In genomic region chrX:36989234-36989751, GRCm38 (mm10) we compare ENCODE assay signal across 8 mouse cellular contexts. TPM values are rescaled to one million over a fixed set of nuclear protein-coding genes. Genes with fewer than 3 reads are reported as not detected.
DNase-seq lines count a peak whose midpoint lies in the region; ATAC-seq and TF ChIP-seq lines count a peak whose summit lies in the region.

No protein-coding gene starts in this region.

- no peak for TF ChIP-seq CTCF in small intestine, adult 2 months (IDR thresholded peaks at IDR 0.05; ENCODE audit: extremely low read depth, insufficient read length, insufficient replicate concordance, low read depth, low read length)

- no peak for TF ChIP-seq POLR2A in small intestine, adult 2 months (IDR thresholded peaks at IDR 0.05; ENCODE audit: low read depth, low read length)

- peak; percentile 22 to 43 for DNase-seq in cerebellum, postnatal 4 days (ENCODE audit: low spot score in 2 of 2)
- peak; percentile 65 for DNase-seq in gastrocnemius, postnatal 25 days
- DNase-seq in intestine, embryonic 14.5 days (ENCODE audit: low spot score) = peak; percentile 84
- peak; percentile 82 for DNase-seq in limb, embryonic 11.5 days (ENCODE audit: low spot score)

- ATAC-seq in erythroblast, adult 5-6 weeks (replicated peaks; ENCODE audit: low FRiP score, poor library complexity, severe bottlenecking) = no peak
- peak; percentile 96 for ATAC-seq in intestine, embryonic 14.5 days (replicated peaks; ENCODE audit: low FRiP score, low TSS enrichment, low read depth)
- ATAC-seq in limb, embryonic 11.5 days (ENCODE audit: insufficient number of reproducible peaks, low FRiP score, low TSS enrichment, low read depth) = peak; percentile 97
- ATAC-seq in midbrain, embryonic 12.5 days (ENCODE audit: low FRiP score, low read depth) = peak; percentile 88

- peak overlapping the region; percentile 61 for H3K4me2 ChIP-seq in intestine, embryonic 14.5 days (ENCODE audit: low read length)
- peak overlapping the region; percentile 52 for H3K4me2 ChIP-seq in limb, embryonic 11.5 days (ENCODE audit: low read depth, severe bottlenecking)
- peak overlapping the region; percentile 61 for H3K4me2 ChIP-seq in midbrain, embryonic 12.5 days (replicated peaks)

- peak overlapping the region; percentile 48 for H3K9ac ChIP-seq in intestine, embryonic 14.5 days (ENCODE audit: low read length)
- H3K9ac ChIP-seq in limb, embryonic 11.5 days (ENCODE audit: low read length) = peak overlapping the region; percentile 69
- peak overlapping the region; percentile 64 for H3K9ac ChIP-seq in midbrain, embryonic 12.5 days (replicated peaks)

- H3K4me1 ChIP-seq in erythroblast, embryonic 14.5 days (ENCODE audit: control insufficient read depth) = peaks cover 15% of the 10 kb centered on the region
- H3K4me1 ChIP-seq in intestine, embryonic 14.5 days (replicated peaks; ENCODE audit: control insufficient read depth, insufficient read depth, low read length) = no peaks in the 10 kb centered on the region
- peaks cover 9% of the 10 kb centered on the region; the same call in 1 of the 2 replicates for H3K4me1 ChIP-seq in limb, embryonic 11.5 days (ENCODE audit: control insufficient read depth, insufficient read depth, low read length)
- peaks cover 5% of the 10 kb centered on the region; the same call in 1 of the 2 replicates for H3K4me1 ChIP-seq in midbrain, embryonic 12.5 days
- 0 out of 2 replicates have a peak, but pooled peaks cover 3% of the 10 kb centered on the region for H3K4me1 ChIP-seq in small intestine, adult 2 months (ENCODE audit: control insufficient read depth, insufficient read depth, insufficient read length, low read length)

- 16% methylated on average over 26 of the region's 29 CpGs for WGBS in intestine, embryonic 14.5 days
- 7% methylated on average over 26 of the region's 29 CpGs for WGBS in limb, embryonic 11.5 days
- WGBS in midbrain, embryonic 12.5 days = 16% methylated on average over 27 of the region's 29 CpGs
- WGBS in small intestine, adult 2 months = 13% methylated on average over 26 of the region's 29 CpGs

- H3K27me3 ChIP-seq in erythroblast, embryonic 14.5 days (ENCODE audit: control insufficient read depth) = no peaks in the 10 kb centered on the region; the same call in 1 of the 2 replicates
- no peaks in the 10 kb centered on the region for H3K27me3 ChIP-seq in intestine, embryonic 14.5 days (replicated peaks; ENCODE audit: control insufficient read depth, insufficient read depth, low read length)
- no peaks in the 10 kb centered on the region for H3K27me3 ChIP-seq in limb, embryonic 11.5 days (ENCODE audit: control insufficient read depth, insufficient read depth, low read length)
- no peaks in the 10 kb centered on the region for H3K27me3 ChIP-seq in midbrain, embryonic 12.5 days
- H3K27me3 ChIP-seq in small intestine, adult 2 months (ENCODE audit: control insufficient read depth, insufficient read depth, low read length) = no peaks in the 10 kb centered on the region

- no peaks in the 10 kb centered on the region for H3K9me3 ChIP-seq in erythroblast, embryonic 14.5 days (ENCODE audit: control insufficient read depth, low read length)
- no peaks in the 10 kb centered on the region for H3K9me3 ChIP-seq in intestine, embryonic 14.5 days (ENCODE audit: control insufficient read depth, low read length)
- H3K9me3 ChIP-seq in limb, embryonic 11.5 days (ENCODE audit: control insufficient read depth, low read length) = no peaks in the 10 kb centered on the region
- H3K9me3 ChIP-seq in midbrain, embryonic 12.5 days = no peaks in the 10 kb centered on the region

- H3K36me3 ChIP-seq in erythroblast, embryonic 14.5 days (ENCODE audit: control insufficient read depth) = no peaks in the 10 kb centered on the region
- no peaks in the 10 kb centered on the region for H3K36me3 ChIP-seq in intestine, embryonic 14.5 days (ENCODE audit: control insufficient read depth, insufficient read depth, low read length)
- no peaks in the 10 kb centered on the region for H3K36me3 ChIP-seq in limb, embryonic 11.5 days (ENCODE audit: control insufficient read depth, insufficient read depth, low read length)
- H3K36me3 ChIP-seq in midbrain, embryonic 12.5 days = no peaks in the 10 kb centered on the region
- no peaks in the 10 kb centered on the region for H3K36me3 ChIP-seq in small intestine, adult 2 months (ENCODE audit: control insufficient read depth, insufficient read depth, low read length)

- peak overlapping the region; percentile 43; the same call in 1 of the 2 replicates for H3K27ac ChIP-seq in intestine, embryonic 14.5 days (ENCODE audit: low read depth)
- H3K27ac ChIP-seq in limb, embryonic 11.5 days (replicated peaks; ENCODE audit: low read depth, low read length) = peak overlapping the region; percentile 83
- H3K27ac ChIP-seq in midbrain, embryonic 12.5 days (replicated peaks) = peak overlapping the region; percentile 81
- H3K27ac ChIP-seq in small intestine, adult 2 months (ENCODE audit: insufficient read depth, low read depth, low read length) = no peak overlapping the region; the same call in 1 of the 2 replicates

- peak overlapping the region; percentile 66 for H3K4me3 ChIP-seq in erythroblast, embryonic 14.5 days (replicated peaks)
- peak overlapping the region; percentile 51 for H3K4me3 ChIP-seq in intestine, embryonic 14.5 days (ENCODE audit: low read depth, low read length)
- H3K4me3 ChIP-seq in limb, embryonic 11.5 days (ENCODE audit: low read depth, low read length) = peak overlapping the region; percentile 60
- H3K4me3 ChIP-seq in midbrain, embryonic 12.5 days = peak overlapping the region; percentile 58
- peak overlapping the region; percentile 82 for H3K4me3 ChIP-seq in small intestine, adult 2 months (ENCODE audit: low read depth, low read length)

RNA-seq across cellular contexts. Expression of gene Sept6, which starts 2.3 kb away (rescaled TPM):
- polyA plus RNA-seq in erythroblast, embryonic 14.5 days (2012) = 0.03 and 0.06 TPM in 2 replicates
- total RNA-seq in erythroblast, adult 5-6 weeks (2015; ENCODE audit: low replicate concordance) = 8.6 and 12.5 TPM in 2 replicates
- 4.5 and 7.1 TPM in 2 replicates for total RNA-seq in erythroblast, adult 5-6 weeks (2017; ENCODE audit: low replicate concordance)
- 1 to 10 TPM; 2.7 to 2.9 TPM for total RNA-seq in gastrocnemius, postnatal 25 days (2021)
- 19.9 and 21.3 TPM in 2 replicates for polyA plus RNA-seq in intestine, embryonic 14.5 days (2014; fragmentation: Nextera tagmentation; extraction: Ambion mirVana)
- 89.0 and 99.0 TPM in 2 replicates for polyA plus RNA-seq in limb, embryonic 11.5 days (2014; fragmentation: Nextera tagmentation; extraction: Ambion mirVana)
- 49.2 and 55.5 TPM in 2 replicates for polyA plus RNA-seq in midbrain, embryonic 12.5 days (2016; fragmentation: Nextera tagmentation; extraction: Ambion mirVana)
- polyA plus RNA-seq in small intestine, adult 2 months (2012; rRNA removed) = 3.8 and 4.0 TPM in 2 replicates

RNA-seq across cellular contexts. Expression of gene Sowahd, which starts 59.4 kb away (rescaled TPM):
- 0.02 TPM in 1 of 2 replicates, not detected in the other for polyA plus RNA-seq in erythroblast, embryonic 14.5 days (2012)
- not detected in 2 replicates for total RNA-seq in erythroblast, adult 5-6 weeks (2015; ENCODE audit: low replicate concordance)
- total RNA-seq in erythroblast, adult 5-6 weeks (2017; ENCODE audit: low replicate concordance) = not detected in 2 replicates
- total RNA-seq in gastrocnemius, postnatal 25 days (2021) = not detected
- polyA plus RNA-seq in intestine, embryonic 14.5 days (2014; fragmentation: Nextera tagmentation; extraction: Ambion mirVana) = 0.11 TPM in 1 of 2 replicates, not detected in the other
- polyA plus RNA-seq in limb, embryonic 11.5 days (2014; fragmentation: Nextera tagmentation; extraction: Ambion mirVana) = not detected in 2 replicates
- not detected in 2 replicates for polyA plus RNA-seq in midbrain, embryonic 12.5 days (2016; fragmentation: Nextera tagmentation; extraction: Ambion mirVana)
- 0.08 and 0.60 TPM in 2 replicates for polyA plus RNA-seq in small intestine, adult 2 months (2012; rRNA removed)

Comparison
In these comparisons a context has a peak if more than half of its experiments do, and no peak if none do; other contexts are left out.
1. DNase-seq: peak in every context shown above with its lines; median percentile 84 in intestine, embryonic 14.5 days; 82 in limb, embryonic 11.5 days; 65 in gastrocnemius, postnatal 25 days; 32 in cerebellum, postnatal 4 days.